8 mouse cellular contexts compared by ENCODE assay signal in genomic region chr4:100407261-100407874, GRCm38 (mm10).
A peak's percentile ranks its signal among the peaks of the same experiment; 100 is the strongest.
DNase-seq lines count a peak whose midpoint lies in the region; ATAC-seq lines count a peak whose summit lies in the region.

No protein-coding gene starts in this region.

- no peaks in the 10 kb centered on the region for H3K9me3 ChIP-seq in neural tube, embryonic 15.5 days (replicated peaks)

- H3K9ac ChIP-seq in neural tube, embryonic 15.5 days (replicated peaks) = no peak overlapping the region

- H3K27ac ChIP-seq in neural tube, embryonic 15.5 days (replicated peaks) = no peak overlapping the region

- no peaks in the 10 kb centered on the region for H3K27me3 ChIP-seq in neural tube, embryonic 15.5 days (replicated peaks)

- intact Hi-C loops in left cerebral cortex, postnatal 14 days (cut with DNase I) = loop anchor here (2.0 to 5.0 kb wide), 3 partner anchors 313 to 460 kb away; partner anchors contain the start of gene Ror1

- H3K36me3 ChIP-seq in neural tube, embryonic 15.5 days = no peaks in the 10 kb centered on the region

- H3K4me2 ChIP-seq in neural tube, embryonic 15.5 days = no peak overlapping the region

- no peak for ATAC-seq in neural tube, embryonic 15.5 days (ENCODE audit: low FRiP score)

- H3K4me3 ChIP-seq in neural tube, embryonic 15.5 days (replicated peaks) = no peak overlapping the region

- H3K4me1 ChIP-seq in neural tube, embryonic 15.5 days = peaks cover 7% of the 10 kb centered on the region; the same call in 1 of the 2 replicates

- DNase-seq in neural tube, embryonic 10.5 days (ENCODE audit: extremely low spot score, low spot score) = peak; percentile 66
- peak; percentile 70 for DNase-seq in cerebellum, adult 9-11 months
- DNase-seq in gastrocnemius, adult 18-20 months (ENCODE audit: low spot score) = peak; percentile 83
- peak; percentile 59 for DNase-seq in kidney, adult 11 months
- peak; percentile 87 to 89 for DNase-seq in left cerebral cortex, postnatal 14 days (ENCODE audit: low spot score in 2 of 2)
- DNase-seq in ovary, adult 18-20 months (ENCODE audit: low spot score) = peak; percentile 36
- peak; percentile 72 for DNase-seq in thymus, postnatal 4 days

- 31% methylated on average over 9 of the region's 9 CpGs for WGBS in neural tube, embryonic 15.5 days

Comparison
In these comparisons a context has a peak if more than half of its experiments do, and no peak if none do; other contexts are left out.
1. DNase-seq: peak in every context shown above with its lines; median percentile 88 in left cerebral cortex, postnatal 14 days; 83 in gastrocnemius, adult 18-20 months; 72 in thymus, postnatal 4 days; 70 in cerebellum, adult 9-11 months; 66 in neural tube, embryonic 10.5 days; 59 in kidney, adult 11 months; 36 in ovary, adult 18-20 months.